Mouse (Mus musculus) macrophage (primary cell): Measurements from ENCODE around the gene Fam163a. TPM values are rescaled to one million over a fixed set of nuclear protein-coding genes. Genes with fewer than 3 reads are reported as not detected.
"Not testable (repeated sequence)": the region's sequence is repeated elsewhere in the genome, so short reads cannot be mapped to it uniquely, and the experiment has no call there.

Source experiments
- H3K27ac ChIP-seq: fragments of 350-480 bp; formaldehyde crosslinking; 2 replicates; pipeline ENCODE4 v1.9.0; 2021
- H3K36me3 ChIP-seq: fragments of 350-480 bp; formaldehyde crosslinking; 2 replicates; pipeline ENCODE4 v1.9.0; 2021; ENCODE audit errors: inconsistent target
- H3K4me3 ChIP-seq: fragments of 350-480 bp; formaldehyde crosslinking; 2 replicates; pipeline ENCODE4 v1.9.0; 2021; ENCODE audit errors: inconsistent target
- H3K79me2 ChIP-seq: fragments of 350-480 bp; formaldehyde crosslinking; 2 replicates; pipeline ENCODE4 v1.9.0; 2021; ENCODE audit errors: inconsistent target
- WGBS: methylation state at CpG from one replicate; pipeline ENCODE4 v1.1.7; 2026; ENCODE audit warnings: inconsistent platforms; ENCODE audit not compliant: missing documents; 5-methylcytosine and 5-hydroxymethylcytosine counted together
- polyA plus RNA-seq: library from polyadenylated mRNA; stranded (reverse); fragments of 250-400 nt; gene quantifications from 3 replicates; pipeline ENCODE4 v1.2.4, GENCODE M21; 2018; ENCODE audit warnings: inconsistent platforms

Fam163a gene
- polyA plus RNA-seq, 1 experiment from 2014 or later = not detected

- Histone ChIP-seq H3K27ac (peak overlapping the region; percentile 68), H3K4me3 (peak overlapping the region; percentile 85), H3K36me3 (peaks cover 27% of the 10 kb centered on the region; the same call in 1 of the 2 replicates), H3K79me2 (peaks cover 83% of the 10 kb centered on the region)
- WGBS = 2% methylated on average over 22 of the region's 22 CpGs
These were observed 164.0 kb downstream of the Fam163a start for GRCm38 (mm10) chr1:156040731-156041401.

GRCm38 (mm10) chr1:156039989-156040388 lies 164.8 kb downstream of the Fam163a start:
- not testable (repeated sequence) for H3K4me3 ChIP-seq
- Histone ChIP-seq H3K27ac (peak overlapping the region; percentile 68; the same call in 1 of the 2 replicates), H3K36me3 (peaks cover 18% of the 10 kb centered on the region; the same call in 1 of the 2 replicates), H3K79me2 (peaks cover 76% of the 10 kb centered on the region)
- 88% methylated on average over 7 of the region's 7 CpGs for WGBS

GRCm38 (mm10) chr1:156037144-156037583 lies 167.7 kb downstream of the Fam163a start:
- H3K36me3 ChIP-seq = peaks cover 17% of the 10 kb centered on the region; the same call in 1 of the 2 replicates
- peaks cover 76% of the 10 kb centered on the region for H3K79me2 ChIP-seq
- peak overlapping the region; percentile 72 for H3K4me3 ChIP-seq
- peak overlapping the region; percentile 97 for H3K27ac ChIP-seq
- 0% methylated on average over 5 of the region's 5 CpGs for WGBS

- Histone ChIP-seq H3K36me3 (peaks cover 27% of the 10 kb centered on the region), H3K4me3 (peak within 1 kb of the TSS; percentile 72), H3K79me2 (peaks cover 76% of the 10 kb centered on the region), H3K27ac (peak within 1 kb of the TSS; percentile 97)
- WGBS = under 1% methylated on average over 59 of the region's 59 CpGs
These were observed 168.7 kb downstream of the Fam163a start, which contains the start of gene Tor1aip1 for GRCm38 (mm10) chr1:156035930-156036737. TSS of gene Tor1aip1 (minus strand) at chr1:156036480.

GRCm38 (mm10) chr1:156035269-156035929 lies 169.4 kb downstream of the Fam163a start, which contains the start of gene Tor1aip2:
TSS of gene Tor1aip2 (plus strand) at chr1:156035403.
- under 1% methylated on average over 57 of the region's 59 CpGs for WGBS
- Histone ChIP-seq H3K4me3 (peak within 1 kb of the TSS; percentile 72), H3K27ac (peak within 1 kb of the TSS; percentile 97), H3K36me3 (peaks cover 34% of the 10 kb centered on the region), H3K79me2 (peaks cover 77% of the 10 kb centered on the region)

GRCm38 (mm10) chr1:156034661-156035060 lies 170.2 kb downstream of the Fam163a start:
- peaks cover 40% of the 10 kb centered on the region for H3K36me3 ChIP-seq
- 6% methylated on average over 1 of the region's 1 CpGs for WGBS
- H3K79me2 ChIP-seq = peaks cover 77% of the 10 kb centered on the region
- peak overlapping the region; percentile 97 for H3K27ac ChIP-seq
- H3K4me3 ChIP-seq = peak overlapping the region; percentile 72

GRCm38 (mm10) chr1:156033921-156034320 lies 170.9 kb downstream of the Fam163a start:
- peaks cover 77% of the 10 kb centered on the region for H3K79me2 ChIP-seq
- peak overlapping the region; percentile 97 for H3K27ac ChIP-seq
- peak overlapping the region; percentile 72; the same call in 1 of the 2 replicates for H3K4me3 ChIP-seq
- H3K36me3 ChIP-seq = peaks cover 45% of the 10 kb centered on the region
- WGBS = 94% methylated on average over 6 of the region's 7 CpGs

GRCm38 (mm10) chr1:156028340-156028975 lies 176.4 kb downstream of the Fam163a start:
- Histone ChIP-seq H3K27ac (peak overlapping the region; percentile 68), H3K79me2 (peaks cover 96% of the 10 kb centered on the region), H3K36me3 (peaks cover 52% of the 10 kb centered on the region), H3K4me3 (no peak overlapping the region)
- 34% methylated on average over 4 of the region's 4 CpGs for WGBS

GRCm38 (mm10) chr1:156027849-156028248 lies 177.0 kb downstream of the Fam163a start:
- peaks cover 96% of the 10 kb centered on the region for H3K79me2 ChIP-seq
- no peak overlapping the region for H3K4me3 ChIP-seq
- peaks cover 47% of the 10 kb centered on the region for H3K36me3 ChIP-seq
- WGBS = 76% methylated on average over 3 of the region's 3 CpGs
- peak overlapping the region; percentile 68 for H3K27ac ChIP-seq

Other genes starting within 250 kb of the Fam163a start
- 15.1 to 24.6 TPM (median 18.4 TPM) in 3 replicates for gene Cep350, start 231.8 kb downstream of the Fam163a start, polyA plus RNA-seq
- gene Tor1aip2, start 169.6 kb downstream of the Fam163a start, polyA plus RNA-seq = 97.1 to 163 TPM (median 107 TPM) in 3 replicates
- gene Tor1aip1, start 168.5 kb downstream of the Fam163a start, polyA plus RNA-seq = 138 to 155 TPM (median 152 TPM) in 3 replicates
- not detected in 3 replicates for gene Tdrd5, start 98.6 kb upstream of the Fam163a start, polyA plus RNA-seq
- not detected in 3 replicates for gene Nphs2, start 105.7 kb upstream of the Fam163a start, polyA plus RNA-seq
- 146 to 902 TPM (median 727 TPM) in 3 replicates for gene Gm2000, start 161.0 kb upstream of the Fam163a start, polyA plus RNA-seq
- gene Axdnd1, start 216.1 kb upstream of the Fam163a start, polyA plus RNA-seq = 0.27 to 0.30 TPM in 2 of 3 replicates, not detected in the other